Mouse (Mus musculus) lung, embryonic 16.5 days (tissue): Measurements from ENCODE around the gene Vwce. TPM values are rescaled to one million over a fixed set of nuclear protein-coding genes. Genes with fewer than 3 reads are reported as not detected.

Experiments used
- ATAC-seq: fragments of 200-750 bp; cut with Nextera tagmentation; 2 replicates; pipeline ENCODE4 v1.8.0; 2017; ENCODE audit warnings: low read depth, mild to moderate bottlenecking, moderate library complexity
- H3K27ac ChIP-seq: fragments of 300-500 bp; sonication (generic); 2 replicates; pipeline ENCODE4 v1.5.1; 2014; ENCODE audit warnings: mild to moderate bottlenecking, control low read depth, low read length
- H3K27me3 ChIP-seq: fragments of 300-500 bp; sonication (generic); 2 replicates; pipeline ENCODE4 v1.6.1; 2014; ENCODE audit warnings: low read depth, low read length, mixed read lengths; ENCODE audit not compliant: control insufficient read depth, insufficient read depth
- H3K36me3 ChIP-seq: fragments of 300-500 bp; sonication (generic); 2 replicates; pipeline ENCODE4 v1.6.1; 2014; ENCODE audit warnings: low read length; ENCODE audit not compliant: control insufficient read depth, insufficient read depth
- H3K4me1 ChIP-seq: fragments of 300-500 bp; sonication (generic); replicated peaks from 2 replicates; pipeline ENCODE4 v1.6.1; 2014; ENCODE audit warnings: low read length, mixed read lengths; ENCODE audit not compliant: control insufficient read depth, insufficient read depth
- H3K4me2 ChIP-seq: fragments of 300-500 bp; sonication (generic); 2 replicates; pipeline ENCODE4 v1.6.1; 2014; ENCODE audit warnings: low read depth, low read length, control low read depth
- H3K4me3 ChIP-seq: fragments of 300-500 bp; sonication (generic); 2 replicates; pipeline ENCODE4 v1.5.1; 2014; ENCODE audit warnings: mild to moderate bottlenecking, low read length, control low read depth
- H3K9ac ChIP-seq: fragments of 300-500 bp; sonication (generic); 2 replicates; pipeline ENCODE4 v1.6.1; 2014; ENCODE audit warnings: low read length, control low read depth
- H3K9me3 ChIP-seq: fragments of 300-500 bp; sonication (generic); 2 replicates; pipeline ENCODE4 v1.6.1; 2016; ENCODE audit warnings: low read length; ENCODE audit not compliant: control insufficient read depth
- WGBS: fragments of 180-500 bp; shearing (Covaris S2); extraction: QIAGEN DNeasy Blood & Tissue Kit; methylation state at CpG from one replicate; pipeline ENCODE4 v1.1.7; 2014; 5-methylcytosine and 5-hydroxymethylcytosine counted together
- polyA plus RNA-seq: library from polyadenylated mRNA; unstranded; fragments of >200 nt; fragmentation: Nextera tagmentation; extraction: Ambion mirVana; gene quantifications from 2 replicates; pipeline ENCODE4 v1.2.1, GENCODE M21; 2015

The Vwce gene
- polyA plus RNA-seq, 1 experiment from 2014 or later: 0.88 TPM

- no peaks in the 10 kb centered on the region for H3K36me3 ChIP-seq
- no peak for ATAC-seq
- H3K9ac ChIP-seq: no peak overlapping the region
- H3K9me3 ChIP-seq: no peaks in the 10 kb centered on the region
- H3K27ac ChIP-seq: no peak overlapping the region
- H3K4me2 ChIP-seq: no peak overlapping the region
- no peaks in the 10 kb centered on the region for H3K27me3 ChIP-seq
- WGBS: 82% methylated on average over 2 of the region's 2 CpGs
- H3K4me1 ChIP-seq: no peaks in the 10 kb centered on the region
- H3K4me3 ChIP-seq: no peak overlapping the region
Observed at GRCm38 (mm10) chr19:10661919-10662318, 27.9 kb downstream of the Vwce start.

GRCm38 (mm10) chr19:10662665-10663064 is 28.7 kb downstream of the Vwce start:
- WGBS: 62% methylated on average over 3 of the region's 3 CpGs
- no peaks in the 10 kb centered on the region for H3K27me3 ChIP-seq
- no peak overlapping the region for H3K27ac ChIP-seq
- H3K36me3 ChIP-seq: no peaks in the 10 kb centered on the region
- H3K9me3 ChIP-seq: no peaks in the 10 kb centered on the region
- no peaks in the 10 kb centered on the region for H3K4me1 ChIP-seq
- no peak for ATAC-seq
- H3K4me3 ChIP-seq: no peak overlapping the region
- H3K4me2 ChIP-seq: no peak overlapping the region
- no peak overlapping the region for H3K9ac ChIP-seq

- no peak overlapping the region for H3K4me3 ChIP-seq
- H3K27ac ChIP-seq: no peak overlapping the region
- no peak overlapping the region for H3K4me2 ChIP-seq
- no peaks in the 10 kb centered on the region for H3K27me3 ChIP-seq
- H3K9me3 ChIP-seq: no peaks in the 10 kb centered on the region
- no peak overlapping the region for H3K9ac ChIP-seq
- H3K4me1 ChIP-seq: no peaks in the 10 kb centered on the region
- WGBS: 54% methylated on average over 3 of the region's 3 CpGs
- peak; percentile 20; the same call in 1 of the 2 replicates for ATAC-seq
- no peaks in the 10 kb centered on the region for H3K36me3 ChIP-seq
Observed at GRCm38 (mm10) chr19:10665093-10665492, 31.1 kb downstream of the Vwce start.

- peak; percentile 68; the same call in 1 of the 2 replicates for ATAC-seq
- H3K4me3 ChIP-seq: no peak overlapping the region
- WGBS: 5% methylated on average over 2 of the region's 2 CpGs
- no peaks in the 10 kb centered on the region for H3K36me3 ChIP-seq
- H3K4me2 ChIP-seq: no peak overlapping the region
- H3K27ac ChIP-seq: no peak overlapping the region
- H3K27me3 ChIP-seq: no peaks in the 10 kb centered on the region
- H3K9me3 ChIP-seq: no peaks in the 10 kb centered on the region
- H3K9ac ChIP-seq: no peak overlapping the region
- H3K4me1 ChIP-seq: no peaks in the 10 kb centered on the region
Observed at GRCm38 (mm10) chr19:10665499-10665898, 31.5 kb downstream of the Vwce start.

- Histone ChIP-seq H3K4me2 (no peak overlapping the region), H3K9me3 (no peaks in the 10 kb centered on the region), H3K4me1 (no peaks in the 10 kb centered on the region), H3K9ac (no peak overlapping the region), H3K27me3 (no peaks in the 10 kb centered on the region), H3K27ac (no peak overlapping the region), H3K36me3 (no peaks in the 10 kb centered on the region), H3K4me3 (no peak overlapping the region)
- WGBS: 76% methylated on average over 4 of the region's 4 CpGs
- no peak for ATAC-seq
Observed at GRCm38 (mm10) chr19:10671319-10671718, 37.3 kb downstream of the Vwce start.

- H3K27me3 ChIP-seq: no peaks in the 10 kb centered on the region
- 65% methylated on average over 9 of the region's 9 CpGs for WGBS
- H3K9me3 ChIP-seq: no peaks in the 10 kb centered on the region
- H3K4me1 ChIP-seq: no peaks in the 10 kb centered on the region
- H3K4me3 ChIP-seq: no peak overlapping the region
- no peak for ATAC-seq
- H3K4me2 ChIP-seq: no peak overlapping the region
- H3K36me3 ChIP-seq: no peaks in the 10 kb centered on the region
- no peak overlapping the region for H3K27ac ChIP-seq
- no peak overlapping the region for H3K9ac ChIP-seq
Observed at GRCm38 (mm10) chr19:10671854-10672417, 37.9 kb downstream of the Vwce start.

- H3K36me3 ChIP-seq: no peaks in the 10 kb centered on the region
- no peak overlapping the region for H3K9ac ChIP-seq
- H3K4me3 ChIP-seq: no peak overlapping the region
- no peak overlapping the region for H3K27ac ChIP-seq
- H3K4me2 ChIP-seq: no peak overlapping the region
- H3K27me3 ChIP-seq: no peaks in the 10 kb centered on the region
- no peak for ATAC-seq
- no peaks in the 10 kb centered on the region for H3K4me1 ChIP-seq
- H3K9me3 ChIP-seq: no peaks in the 10 kb centered on the region
- WGBS: 58% methylated on average over 1 of the region's 1 CpGs
Observed at GRCm38 (mm10) chr19:10673275-10673674, 39.3 kb downstream of the Vwce start.

GRCm38 (mm10) chr19:10676656-10677055 is 42.6 kb downstream of the Vwce start:
- H3K4me1 ChIP-seq: peaks cover 4% of the 10 kb centered on the region; the same call in 1 of the 2 replicates
- H3K4me3 ChIP-seq: no peak overlapping the region
- no peaks in the 10 kb centered on the region for H3K27me3 ChIP-seq
- no peaks in the 10 kb centered on the region for H3K36me3 ChIP-seq
- H3K9me3 ChIP-seq: no peaks in the 10 kb centered on the region
- H3K27ac ChIP-seq: no peak overlapping the region
- no peak overlapping the region for H3K4me2 ChIP-seq
- no peak for ATAC-seq
- WGBS: 79% methylated on average over 16 of the region's 16 CpGs
- no peak overlapping the region for H3K9ac ChIP-seq

GRCm38 (mm10) chr19:10677915-10678771 is 44.1 kb downstream of the Vwce start, which contains the start of gene Pga5:
Gene Pga5 (minus strand): TSS chr19:10678071.
- Histone ChIP-seq H3K9ac (no peak within 1 kb of the TSS), H3K4me1 (peaks cover 4% of the 10 kb centered on the region; the same call in 1 of the 2 replicates), H3K4me3 (no peak within 1 kb of the TSS), H3K27ac (no peak within 1 kb of the TSS), H3K27me3 (no peaks in the 10 kb centered on the region), H3K9me3 (no peaks in the 10 kb centered on the region), H3K4me2 (no peak within 1 kb of the TSS), H3K36me3 (no peaks in the 10 kb centered on the region)
- ATAC-seq: peak; percentile 53
- 23% methylated on average over 6 of the region's 6 CpGs for WGBS
